8 mouse cellular contexts compared by ENCODE assay signal in genomic region chr9:107296016-107296040, GRCm38 (mm10). TPM values are rescaled to one million over a fixed set of nuclear protein-coding genes. Genes with fewer than 3 reads are reported as not detected.
DNase-seq lines count a peak whose midpoint lies in the region; ATAC-seq and TF ChIP-seq lines count a peak whose summit lies in the region.

TSS of gene Cish (plus strand) at chr9:107296026.

- peaks cover 7% of the 10 kb centered on the region for H3K36me3 ChIP-seq in E14TG2a.4 (ENCODE audit: insufficient read depth, low read length)
- peaks cover 1% of the 10 kb centered on the region; the same call in 1 of the 2 replicates for H3K36me3 ChIP-seq in forebrain, postnatal 0 days (ENCODE audit: insufficient read depth)
- peaks cover 5% of the 10 kb centered on the region for H3K36me3 ChIP-seq in limb, embryonic 10.5 days
- H3K36me3 ChIP-seq in stomach, embryonic 15.5 days: peaks cover 7% of the 10 kb centered on the region

- H3K4me2 ChIP-seq in forebrain, postnatal 0 days (ENCODE audit: low read depth): peak within 1 kb of the TSS; percentile 72
- peak within 1 kb of the TSS; percentile 77 for H3K4me2 ChIP-seq in stomach, embryonic 15.5 days

- H3K27me3 ChIP-seq in E14TG2a.4 (ENCODE audit: insufficient read depth, low read length): peaks cover 37% of the 10 kb centered on the region
- H3K27me3 ChIP-seq in forebrain, postnatal 0 days (ENCODE audit: insufficient read depth, low read length): no peaks in the 10 kb centered on the region
- peaks cover 28% of the 10 kb centered on the region for H3K27me3 ChIP-seq in limb, embryonic 10.5 days (ENCODE audit: low read depth, poor library complexity, severe bottlenecking)
- peaks cover 4% of the 10 kb centered on the region; the same call in 1 of the 2 replicates for H3K27me3 ChIP-seq in stomach, embryonic 15.5 days (replicated peaks)

- peak within 1 kb of the TSS; percentile 52 for H3K9ac ChIP-seq in forebrain, postnatal 0 days
- peak within 1 kb of the TSS; percentile 38 for H3K9ac ChIP-seq in stomach, embryonic 15.5 days

- no peak for TF ChIP-seq CTCF in gastrocnemius, adult 2 months (IDR thresholded peaks at IDR 0.05)
- no peak for TF ChIP-seq CTCF in E14TG2a.4 (conservative IDR thresholded peaks at IDR 0.05; ENCODE audit: low read length)
- TF ChIP-seq CTCF in forebrain, postnatal 0 days (IDR thresholded peaks at IDR 0.05; ENCODE audit: low read depth): no peak

- no peak for ATAC-seq in forebrain, postnatal 0 days
- no peak for ATAC-seq in stomach, embryonic 15.5 days (ENCODE audit: insufficient read depth, low FRiP score, low read depth)

- peaks cover 57% of the 10 kb centered on the region for H3K4me1 ChIP-seq in E14TG2a.4 (replicated peaks; ENCODE audit: low read depth, low read length)
- H3K4me1 ChIP-seq in forebrain, postnatal 0 days (ENCODE audit: insufficient read depth): peaks cover 16% of the 10 kb centered on the region
- H3K4me1 ChIP-seq in limb, embryonic 10.5 days: peaks cover 27% of the 10 kb centered on the region
- peaks cover 27% of the 10 kb centered on the region for H3K4me1 ChIP-seq in stomach, embryonic 15.5 days

- H3K9me3 ChIP-seq in E14TG2a.4 (ENCODE audit: low read length): no peaks in the 10 kb centered on the region
- no peaks in the 10 kb centered on the region for H3K9me3 ChIP-seq in forebrain, postnatal 0 days (ENCODE audit: low read length)
- H3K9me3 ChIP-seq in limb, embryonic 10.5 days (replicated peaks): no peaks in the 10 kb centered on the region
- H3K9me3 ChIP-seq in stomach, embryonic 15.5 days: no peaks in the 10 kb centered on the region

- H3K4me3 ChIP-seq in gastrocnemius, adult 2 months: peak within 1 kb of the TSS; percentile 77
- H3K4me3 ChIP-seq in E14TG2a.4 (replicated peaks; ENCODE audit: low read length): peak within 1 kb of the TSS; percentile 80
- peak within 1 kb of the TSS; percentile 66 for H3K4me3 ChIP-seq in forebrain, postnatal 0 days (ENCODE audit: low read depth, low read length)
- H3K4me3 ChIP-seq in limb, embryonic 10.5 days: peak within 1 kb of the TSS; percentile 77
- H3K4me3 ChIP-seq in stomach, embryonic 15.5 days (replicated peaks): peak within 1 kb of the TSS; percentile 66

- intact Hi-C loops in gastrocnemius, adult 2 months (cut with DNase I): loop anchor here (10.0 kb wide), 1 partner anchor 611 kb away; the partner anchor contains the start of gene Tex264
- intact Hi-C loops in gastrocnemius, postnatal 36 days (cut with DNase I): loop anchor here (5.0 kb wide), 1 partner anchor 216 kb away; no protein-coding TSS in a partner anchor

- no peak for DNase-seq in gastrocnemius, adult 2 months
- no peak for DNase-seq in gastrocnemius, postnatal 36 days
- DNase-seq in forebrain, postnatal 0 days: no peak
- no peak for DNase-seq in limb, embryonic 10.5 days (ENCODE audit: low spot score)
- no peak for DNase-seq in thymus, adult 18-20 months
- DNase-seq in layer of hippocampus, postnatal 25 days (ENCODE audit: extremely low spot score in 1 of 2, low spot score in 1 of 2): no peak

- peak within 1 kb of the TSS; percentile 90 for H3K27ac ChIP-seq in gastrocnemius, adult 2 months
- H3K27ac ChIP-seq in forebrain, postnatal 0 days (ENCODE audit: low read depth, low read length): peak within 1 kb of the TSS; percentile 45; the same call in 1 of the 2 replicates
- H3K27ac ChIP-seq in limb, embryonic 10.5 days: peak within 1 kb of the TSS; percentile 83
- H3K27ac ChIP-seq in stomach, embryonic 15.5 days: peak within 1 kb of the TSS; percentile 89

RNA-seq across cellular contexts. Expression of gene Cish, which starts in this region (rescaled TPM):
- total RNA-seq in gastrocnemius, adult 2 months (2021): 100 to 1,000 TPM in 1 of 2 experiments, 10 to 100 TPM in 1; 25.7 to 113 TPM
- 10 to 100 TPM in 1 of 2 experiments, 1 to 10 TPM in 1; 3.9 to 32.3 TPM for total RNA-seq in gastrocnemius, postnatal 36 days (2021)
- 2.7 and 4.0 TPM in 2 replicates for total RNA-seq in forebrain, postnatal 0 days (2014; rRNA removed)
- 11.2 and 12.2 TPM in 2 replicates for polyA plus RNA-seq in forebrain, postnatal 0 days (2015; fragmentation: Nextera tagmentation; extraction: Ambion mirVana)
- 4.3 and 5.1 TPM in 2 replicates for polyA plus RNA-seq in limb, embryonic 10.5 days (2016; fragmentation: Nextera tagmentation; extraction: Ambion mirVana)
- polyA plus RNA-seq in stomach, embryonic 15.5 days (2015; fragmentation: Nextera tagmentation; extraction: Ambion mirVana): 12.4 and 13.5 TPM in 2 replicates
- 1 to 10 TPM; 2.6 to 2.8 TPM for total RNA-seq in layer of hippocampus, postnatal 25 days (2021)
